Mouse (Mus musculus) liver, embryonic 13.5 days (tissue): Measurements from ENCODE around the gene Lkaaear1. TPM values are rescaled to one million over a fixed set of nuclear protein-coding genes. Genes with fewer than 3 reads are reported as not detected.

Source experiments
- ATAC-seq: fragments of 200-750 bp; cut with Nextera tagmentation; 2 replicates; pipeline ENCODE4 v1.8.0; 2017; ENCODE audit warnings: low read depth, mild to moderate bottlenecking, moderate number of reproducible peaks, moderate library complexity
- DNase-seq: peaks from one replicate; pipeline ENCODE4 v3.0.0; 2022
- H3K27ac ChIP-seq: fragments of 300-500 bp; sonication (generic); 2 replicates; pipeline ENCODE4 v1.5.1; 2015; ENCODE audit warnings: moderate library complexity, mild to moderate bottlenecking, inconsistent platforms
- H3K27me3 ChIP-seq: fragments of 300-500 bp; sonication (generic); 2 replicates; pipeline ENCODE4 v1.6.1; 2015; ENCODE audit warnings: mild to moderate bottlenecking, inconsistent platforms
- H3K36me3 ChIP-seq: fragments of 300-500 bp; sonication (generic); 2 replicates; pipeline ENCODE4 v1.6.1; 2015; ENCODE audit warnings: mild to moderate bottlenecking, inconsistent platforms
- H3K4me1 ChIP-seq: fragments of 300-500 bp; sonication (generic); replicated peaks from 2 replicates; pipeline ENCODE4 v1.6.1; 2015; ENCODE audit warnings: inconsistent platforms
- H3K4me2 ChIP-seq: fragments of 300-500 bp; sonication (generic); 2 replicates; pipeline ENCODE4 v1.6.1; 2015; ENCODE audit warnings: inconsistent platforms, mild to moderate bottlenecking, moderate library complexity
- H3K4me3 ChIP-seq: fragments of 300-500 bp; sonication (generic); replicated peaks from 2 replicates; pipeline ENCODE4 v1.5.1; 2015; ENCODE audit warnings: mild to moderate bottlenecking, inconsistent platforms
- H3K9ac ChIP-seq: fragments of 300-500 bp; sonication (generic); 2 replicates; pipeline ENCODE4 v1.6.1; 2015; ENCODE audit warnings: mild to moderate bottlenecking, inconsistent platforms
- H3K9me3 ChIP-seq: fragments of 300-500 bp; sonication (generic); replicated peaks from 2 replicates; pipeline ENCODE4 v1.6.1; 2016; ENCODE audit warnings: inconsistent platforms
- WGBS: fragments of 180-500 bp; shearing (Covaris S2); methylation state at CpG from one replicate; pipeline ENCODE4 v1.1.7; 2015; ENCODE audit not compliant: insufficient replicate concordance; 5-methylcytosine and 5-hydroxymethylcytosine counted together
- polyA plus RNA-seq: library from polyadenylated mRNA; unstranded; fragments of >200 nt; fragmentation: Nextera tagmentation; extraction: Ambion mirVana; gene quantifications from 2 replicates; pipeline ENCODE4 v1.2.1, GENCODE M21; 2015

Lkaaear1 gene
- polyA plus RNA-seq: not detected in 2 replicates

GRCm38 (mm10) chr2:181698241-181698640, at the start of gene Lkaaear1:
Gene Lkaaear1 (minus strand): TSS chr2:181698442.
- Histone ChIP-seq H3K9ac (no peak within 1 kb of the TSS), H3K9me3 (no peaks in the 10 kb centered on the region), H3K27me3 (peaks cover 24% of the 10 kb centered on the region), H3K36me3 (no peaks in the 10 kb centered on the region), H3K4me1 (peaks cover 5% of the 10 kb centered on the region), H3K27ac (no peak within 1 kb of the TSS), H3K4me2 (no peak within 1 kb of the TSS), H3K4me3 (no peak within 1 kb of the TSS)
- no peak for ATAC-seq
- WGBS: 46% methylated on average over 5 of the region's 5 CpGs
- no peak for DNase-seq

- Histone ChIP-seq H3K9me3 (no peaks in the 10 kb centered on the region), H3K36me3 (no peaks in the 10 kb centered on the region), H3K4me3 (no peak overlapping the region), H3K27ac (no peak overlapping the region), H3K4me1 (no peaks in the 10 kb centered on the region), H3K9ac (no peak overlapping the region), H3K27me3 (no peaks in the 10 kb centered on the region), H3K4me2 (no peak overlapping the region)
- DNase-seq (no peak), ATAC-seq (no peak)
- whole genome bisulfite sequencing: 42% methylated on average over 3 of the region's 3 CpGs
These were observed 31.8 kb upstream of the Lkaaear1 start for GRCm38 (mm10) chr2:181730051-181730450.

- DNase-seq: no peak
- ATAC-seq: no peak
- H3K9ac ChIP-seq: no peak overlapping the region
- H3K36me3 ChIP-seq: no peaks in the 10 kb centered on the region
- no peak overlapping the region for H3K4me3 ChIP-seq
- H3K4me2 ChIP-seq: no peak overlapping the region
- 41% methylated on average over 9 of the region's 9 CpGs for WGBS
- H3K4me1 ChIP-seq: no peaks in the 10 kb centered on the region
- H3K27ac ChIP-seq: no peak overlapping the region
- H3K9me3 ChIP-seq: no peaks in the 10 kb centered on the region
- H3K27me3 ChIP-seq: no peaks in the 10 kb centered on the region
These were observed 29.5 kb upstream of the Lkaaear1 start for GRCm38 (mm10) chr2:181727659-181728262.

- no peaks in the 10 kb centered on the region for H3K27me3 ChIP-seq
- no peak overlapping the region for H3K4me2 ChIP-seq
- H3K4me3 ChIP-seq: no peak overlapping the region
- no peaks in the 10 kb centered on the region for H3K9me3 ChIP-seq
- ATAC-seq (no peak), DNase-seq (peak; percentile 7)
- WGBS: 8% methylated on average over 3 of the region's 3 CpGs
- H3K27ac ChIP-seq: no peak overlapping the region
- H3K4me1 ChIP-seq: no peaks in the 10 kb centered on the region
- no peak overlapping the region for H3K9ac ChIP-seq
- H3K36me3 ChIP-seq: no peaks in the 10 kb centered on the region
These were observed 24.0 kb upstream of the Lkaaear1 start for GRCm38 (mm10) chr2:181722213-181722612.

- Histone ChIP-seq H3K4me3 (no peak overlapping the region), H3K27ac (no peak overlapping the region), H3K9me3 (no peaks in the 10 kb centered on the region), H3K4me1 (no peaks in the 10 kb centered on the region), H3K36me3 (no peaks in the 10 kb centered on the region), H3K4me2 (no peak overlapping the region), H3K9ac (no peak overlapping the region), H3K27me3 (no peaks in the 10 kb centered on the region)
- ATAC-seq: no peak
- DNase-seq: no peak
These were observed 23.0 kb upstream of the Lkaaear1 start for GRCm38 (mm10) chr2:181721200-181721599.

- H3K4me1 ChIP-seq: peaks cover 2% of the 10 kb centered on the region
- H3K27me3 ChIP-seq: no peaks in the 10 kb centered on the region
- no peak overlapping the region for H3K27ac ChIP-seq
- ATAC-seq (no peak), DNase-seq (no peak)
- no peak overlapping the region for H3K9ac ChIP-seq
- H3K4me2 ChIP-seq: no peak overlapping the region
- H3K36me3 ChIP-seq: no peaks in the 10 kb centered on the region
- no peak overlapping the region for H3K4me3 ChIP-seq
- 25% methylated on average over 3 of the region's 3 CpGs for WGBS
- no peaks in the 10 kb centered on the region for H3K9me3 ChIP-seq
These were observed 21.8 kb upstream of the Lkaaear1 start for GRCm38 (mm10) chr2:181720061-181720460.

- H3K9ac ChIP-seq: no peak overlapping the region
- no peak overlapping the region for H3K4me3 ChIP-seq
- DNase-seq (no peak), ATAC-seq (no peak)
- peaks cover 7% of the 10 kb centered on the region for H3K4me1 ChIP-seq
- H3K9me3 ChIP-seq: no peaks in the 10 kb centered on the region
- 44% methylated on average over 3 of the region's 3 CpGs for WGBS
- H3K36me3 ChIP-seq: no peaks in the 10 kb centered on the region
- no peak overlapping the region for H3K27ac ChIP-seq
- H3K27me3 ChIP-seq: no peaks in the 10 kb centered on the region
- no peak overlapping the region for H3K4me2 ChIP-seq
These were observed 18.7 kb upstream of the Lkaaear1 start for GRCm38 (mm10) chr2:181716991-181717390.

GRCm38 (mm10) chr2:181715382-181715781, 17.1 kb upstream of the Lkaaear1 start:
- H3K9ac ChIP-seq: no peak overlapping the region
- ATAC-seq (no peak), DNase-seq (no peak)
- 0 out of 2 replicates have a peak overlapping the region, but pooled peaks have one; percentile 23 for H3K4me2 ChIP-seq
- WGBS: 46% methylated on average over 3 of the region's 3 CpGs
- no peaks in the 10 kb centered on the region for H3K9me3 ChIP-seq
- H3K27me3 ChIP-seq: no peaks in the 10 kb centered on the region
- H3K27ac ChIP-seq: no peak overlapping the region
- no peaks in the 10 kb centered on the region for H3K36me3 ChIP-seq
- no peak overlapping the region for H3K4me3 ChIP-seq
- peaks cover 7% of the 10 kb centered on the region for H3K4me1 ChIP-seq

GRCm38 (mm10) chr2:181714903-181715326, 16.7 kb upstream of the Lkaaear1 start, which contains the start of gene Oprl1:
Gene Oprl1 (plus strand): TSS chr2:181715016.
- Histone ChIP-seq H3K4me1 (peaks cover 7% of the 10 kb centered on the region), H3K27me3 (no peaks in the 10 kb centered on the region), H3K27ac (no peak within 1 kb of the TSS), H3K4me3 (no peak within 1 kb of the TSS), H3K9ac (no peak within 1 kb of the TSS), H3K9me3 (no peaks in the 10 kb centered on the region), H3K36me3 (no peaks in the 10 kb centered on the region), H3K4me2 (peak within 1 kb of the TSS; percentile 23)
- ATAC-seq (no peak), DNase-seq (no peak)
- WGBS: 1% methylated on average over 7 of the region's 7 CpGs

- no peak for ATAC-seq
- H3K27ac ChIP-seq: no peak overlapping the region
- no peaks in the 10 kb centered on the region for H3K36me3 ChIP-seq
- no peak for DNase-seq
- no peak overlapping the region for H3K4me3 ChIP-seq
- H3K9ac ChIP-seq: no peak overlapping the region
- H3K4me2 ChIP-seq: no peak overlapping the region
- WGBS: 74% methylated on average over 1 of the region's 1 CpGs
- H3K9me3 ChIP-seq: no peaks in the 10 kb centered on the region
- H3K4me1 ChIP-seq: peaks cover 7% of the 10 kb centered on the region
- H3K27me3 ChIP-seq: no peaks in the 10 kb centered on the region
These were observed 15.5 kb upstream of the Lkaaear1 start for GRCm38 (mm10) chr2:181713749-181714148.

- no peak overlapping the region for H3K4me2 ChIP-seq
- no peak for ATAC-seq
- no peak overlapping the region for H3K9ac ChIP-seq
- no peaks in the 10 kb centered on the region for H3K9me3 ChIP-seq
- no peaks in the 10 kb centered on the region for H3K4me1 ChIP-seq
- WGBS: 19% methylated on average over 4 of the region's 4 CpGs
- no peaks in the 10 kb centered on the region for H3K36me3 ChIP-seq
- no peaks in the 10 kb centered on the region for H3K27me3 ChIP-seq
- no peak overlapping the region for H3K27ac ChIP-seq
- no peak overlapping the region for H3K4me3 ChIP-seq
- DNase-seq: no peak
These were observed 8.4 kb upstream of the Lkaaear1 start for GRCm38 (mm10) chr2:181706668-181707067.

- Histone ChIP-seq H3K27me3 (peaks cover 30% of the 10 kb centered on the region), H3K27ac (no peak overlapping the region), H3K9ac (no peak overlapping the region), H3K4me1 (peaks cover 19% of the 10 kb centered on the region), H3K4me2 (no peak overlapping the region), H3K36me3 (no peaks in the 10 kb centered on the region), H3K4me3 (no peak overlapping the region), H3K9me3 (no peaks in the 10 kb centered on the region)
- DNase-seq (no peak), ATAC-seq (no peak)
- 74% methylated on average over 33 of the region's 33 CpGs for WGBS
These were observed 1.3 kb downstream of the Lkaaear1 start for GRCm38 (mm10) chr2:181696801-181697420.
